Comparison of ENCODE assay signal across 7 mouse cellular contexts in the genomic region with DNA sequence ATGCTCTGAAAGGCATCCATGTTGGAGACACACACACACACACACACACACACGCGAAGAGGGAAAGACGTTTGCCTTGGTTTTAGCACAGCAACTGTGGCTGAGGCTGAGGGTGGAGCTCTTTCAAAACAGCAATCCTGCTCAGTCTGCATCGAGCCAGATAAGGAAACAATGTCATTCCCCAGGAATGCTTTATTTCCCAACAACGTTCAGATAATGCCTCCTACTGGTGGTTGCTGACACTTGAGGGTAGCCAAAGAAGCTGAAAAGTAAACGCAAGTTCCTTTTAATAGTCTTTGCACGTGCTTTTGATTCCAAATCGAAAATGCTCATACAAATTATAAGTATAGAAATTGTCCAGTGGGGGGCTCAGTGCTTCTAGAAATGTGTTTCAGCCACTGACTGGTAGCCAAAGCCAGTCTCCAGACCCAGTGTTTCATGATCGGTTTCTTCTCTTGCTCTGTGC. TPM values are rescaled to one million over a fixed set of nuclear protein-coding genes. Genes with fewer than 3 reads are reported as not detected.
DNase-seq lines count a peak whose midpoint lies in the region; ATAC-seq lines count a peak whose summit lies in the region.

Calhm5 (minus strand) TSS at position 102 of the 466 bp plus-strand sequence.

- 17% methylated on average over 9 of the region's 9 CpGs for WGBS in intestine, embryonic 14.5 days

- peak within 1 kb of the TSS; percentile 42 for H3K4me2 ChIP-seq in intestine, embryonic 14.5 days (ENCODE audit: low read length)

- peak; percentile 50 for DNase-seq in WW6 (ENCODE audit: low read depth, low spot score)
- peak; percentile 34 to 42 for DNase-seq in cerebellum, postnatal 14 days
- DNase-seq in gastrocnemius, postnatal 14 days = peak; percentile 19
- no peak for DNase-seq in intestine, embryonic 14.5 days (ENCODE audit: low spot score)
- DNase-seq in left cerebral cortex, postnatal 10 days (ENCODE audit: extremely low spot score in 1 of 2, low spot score in 2 of 2) = peak; percentile 28 to 50
- DNase-seq in right cerebral cortex, postnatal 4 days = peak; percentile 14

- no peaks in the 10 kb centered on the region for H3K27me3 ChIP-seq in intestine, embryonic 14.5 days (replicated peaks; ENCODE audit: control insufficient read depth, insufficient read depth, low read length)
- H3K27me3 ChIP-seq in megakaryocyte, embryonic 14.5 days (replicated peaks) = peaks cover 7% of the 10 kb centered on the region

- 0 out of 2 replicates have a peak, but pooled peaks cover 3% of the 10 kb centered on the region for H3K4me1 ChIP-seq in intestine, embryonic 14.5 days (replicated peaks; ENCODE audit: control insufficient read depth, insufficient read depth, low read length)
- H3K4me1 ChIP-seq in megakaryocyte, embryonic 14.5 days = peaks cover 11% of the 10 kb centered on the region

- H3K4me3 ChIP-seq in intestine, embryonic 14.5 days (ENCODE audit: low read depth, low read length) = peak within 1 kb of the TSS; percentile 20
- H3K4me3 ChIP-seq in megakaryocyte, embryonic 14.5 days (replicated peaks) = peak within 1 kb of the TSS; percentile 83

- no peaks in the 10 kb centered on the region for H3K36me3 ChIP-seq in intestine, embryonic 14.5 days (ENCODE audit: control insufficient read depth, insufficient read depth, low read length)
- no peaks in the 10 kb centered on the region for H3K36me3 ChIP-seq in megakaryocyte, embryonic 14.5 days (replicated peaks; ENCODE audit: low read length)

- peak; percentile 74; the same call in 1 of the 2 replicates for ATAC-seq in intestine, embryonic 14.5 days (replicated peaks; ENCODE audit: low FRiP score, low TSS enrichment, low read depth)

- H3K9me3 ChIP-seq in intestine, embryonic 14.5 days (ENCODE audit: control insufficient read depth, low read length) = no peaks in the 10 kb centered on the region
- no peaks in the 10 kb centered on the region for H3K9me3 ChIP-seq in megakaryocyte, embryonic 14.5 days

- intact Hi-C loops in gastrocnemius, postnatal 14 days (cut with DNase I; ENCODE audit: low total_unique reads) = no loop called here
- intact Hi-C loops in left cerebral cortex, postnatal 10 days (cut with DNase I) = loop anchor here (10.0 kb wide), 1 partner anchor 178 kb away; no protein-coding TSS in a partner anchor

- no peak within 1 kb of the TSS for H3K27ac ChIP-seq in intestine, embryonic 14.5 days (ENCODE audit: low read depth)

- H3K9ac ChIP-seq in intestine, embryonic 14.5 days (ENCODE audit: low read length) = peak within 1 kb of the TSS; percentile 23

RNA-seq across cellular contexts. Expression of gene Calhm5, which starts in this region (rescaled TPM):
- under 1 TPM; 0.64 to 0.92 TPM for total RNA-seq in gastrocnemius, postnatal 14 days (2021)
- 0.75 and 0.97 TPM in 2 replicates for polyA plus RNA-seq in intestine, embryonic 14.5 days (2014; fragmentation: Nextera tagmentation; extraction: Ambion mirVana)
- 1 to 10 TPM; 1.6 to 1.7 TPM for total RNA-seq in left cerebral cortex, postnatal 10 days (2021)
- polyA plus RNA-seq in megakaryocyte, embryonic 14.5 days (2012; ENCODE audit: insufficient read depth, low replicate concordance) = not detected in 2 replicates

Comparison
In these comparisons a context has a peak if more than half of its experiments do, and no peak if none do; other contexts are left out.
1. Peak in DNase-seq in gastrocnemius, postnatal 14 days; RNA of the gene not detected or under 1 TPM.
2. Peak in ATAC-seq, H3K4me3 ChIP-seq, H3K9ac ChIP-seq and H3K4me2 ChIP-seq in intestine, embryonic 14.5 days; RNA of the gene not detected or under 1 TPM.